Mouse (Mus musculus): Measurements from ENCODE around the gene 2810408A11Rik.

DNA sequence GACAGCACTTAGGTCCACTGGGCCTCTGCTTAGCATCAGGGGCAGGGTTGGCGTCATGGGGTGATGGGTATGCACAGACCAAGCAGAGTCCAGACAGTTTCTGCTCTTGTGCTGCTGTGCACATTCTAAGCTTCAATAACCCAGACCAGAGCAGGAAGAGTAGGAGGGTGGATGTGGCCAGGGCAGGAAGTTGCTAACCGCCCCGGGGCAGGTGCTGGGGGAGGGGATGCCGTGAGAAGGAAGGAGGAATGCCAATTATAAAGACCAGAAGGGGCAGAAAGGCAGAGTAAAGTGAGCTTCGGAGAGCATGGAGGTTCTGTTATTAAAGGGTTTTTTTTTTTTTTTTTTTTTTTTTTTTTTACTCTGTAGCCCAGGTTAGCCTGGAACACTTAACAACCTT, 6.1 kb downstream of the 2810408A11Rik start:
- no peak for TF ChIP-seq CTCF (IDR thresholded peaks at IDR 0.05 in 2 of 3, conservative IDR thresholded peaks at IDR 0.05 in 1 of 3; ENCODE audit: control insufficient read depth in 1 of 3, insufficient read depth in 1 of 3, low read depth in 2 of 3, low read length in 3 of 3, poor library complexity in 1 of 3, severe bottlenecking in 1 of 3)
- no peak for TF ChIP-seq SMC3 (IDR thresholded peaks at IDR 0.05; ENCODE audit: low read depth, low read length)
- no peak for TF ChIP-seq USF1 (IDR thresholded peaks at IDR 0.05; ENCODE audit: low read depth, low read length)
- no peak for TF ChIP-seq ZC3H11A (IDR thresholded peaks at IDR 0.05; ENCODE audit: low read depth, low read length)
- 0 out of 2 replicates have a peak, but pooled peaks have one; percentile 37 for TF ChIP-seq BHLHE40 (IDR thresholded peaks at IDR 0.05; ENCODE audit: borderline replicate concordance, low read depth, low read length)
- TF ChIP-seq SIN3A (IDR thresholded peaks at IDR 0.05; ENCODE audit: low read length), result peak; percentile 39; the same call in 1 of the 2 replicates
- TF ChIP-seq ZKSCAN1 (IDR thresholded peaks at IDR 0.05; ENCODE audit: low read depth, low read length), result no peak
- TF ChIP-seq POLR2A (IDR thresholded peaks at IDR 0.05; ENCODE audit: control insufficient read depth in 1 of 2, insufficient read depth in 1 of 2, low read depth in 1 of 2, low read length in 2 of 2, poor library complexity in 1 of 2), result 0 out of 4 replicates have a peak, but pooled peaks of 1 of the 2 experiments have one; percentile 14
- peak in 1 of 2 experiments; percentile 67; a peak in 3 of 4 replicates for TF ChIP-seq EP300 (IDR thresholded peaks at IDR 0.05; ENCODE audit: low read depth in 1 of 2, low read length in 2 of 2)
- no peak for TF ChIP-seq TAL1 (IDR thresholded peaks at IDR 0.05; ENCODE audit: low read length)
- TF ChIP-seq ETS1 (IDR thresholded peaks at IDR 0.05; ENCODE audit: low read depth, low read length), result peak; percentile 30; the same call in 1 of the 2 replicates
